Mouse (Mus musculus) colon, adult 2 months (tissue): ENCODE data around the gene Ndufa12. TPM values are rescaled to one million over a fixed set of nuclear protein-coding genes. Genes with fewer than 3 reads are reported as not detected.

ENCODE experiments used
- polyA plus RNA-seq: library from polyadenylated mRNA; depleted of rRNA; stranded (reverse); fragments of >200 nt; gene quantifications from 2 replicates; pipeline ENCODE4 v1.2.3, GENCODE M21; 2012; rRNA removed

Ndufa12 gene
- polyA plus RNA-seq, result 57.0 and 66.1 TPM in 2 replicates

DNA sequence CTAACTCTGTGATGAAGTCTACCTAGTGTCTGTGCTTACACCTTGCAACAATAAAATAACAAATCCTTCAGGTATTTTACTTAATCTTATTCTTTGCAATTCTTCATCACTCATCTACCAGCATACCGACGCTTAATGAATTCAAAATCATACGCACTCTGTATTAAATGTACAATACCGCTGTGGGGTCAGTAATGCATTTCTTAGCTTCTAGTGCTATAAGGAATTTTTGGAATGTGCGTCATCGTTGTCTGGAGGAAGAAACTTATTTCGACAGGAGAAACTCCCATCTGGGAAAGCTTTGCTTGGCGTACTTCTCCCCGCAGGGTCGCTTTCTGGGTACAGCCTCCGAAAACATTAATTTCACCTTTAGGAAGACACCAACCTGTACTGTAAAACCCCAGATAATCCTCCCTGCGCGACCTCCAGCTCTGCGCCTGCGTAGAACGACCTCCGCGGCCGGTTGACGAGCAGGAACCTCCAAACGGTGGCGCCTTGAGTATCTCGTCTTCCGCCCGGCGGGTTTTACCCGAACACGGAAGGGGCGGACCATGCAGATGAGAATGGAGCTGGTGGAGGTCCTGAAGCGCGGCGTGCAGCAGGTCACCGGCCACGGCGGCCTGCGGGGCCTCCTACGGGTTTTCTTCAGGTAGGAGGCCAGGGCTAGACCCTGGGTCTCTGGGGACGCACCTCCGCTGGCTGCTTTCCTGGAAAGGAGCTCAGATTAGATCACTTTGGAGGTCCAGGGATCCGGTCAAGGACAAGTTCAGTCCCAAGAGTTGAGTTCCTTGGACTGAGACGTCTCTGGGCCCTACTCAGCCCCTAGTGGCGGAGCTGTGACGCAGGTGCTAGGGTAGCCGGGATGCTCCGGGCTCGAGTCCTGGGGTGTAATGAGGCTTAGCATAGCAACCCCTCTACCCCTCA, at the start of gene Ndufa12:
Ndufa12 (plus strand) TSS at position 239 of the 924 bp plus-strand sequence.

Other genes starting within 250 kb of the Ndufa12 start
- 6.0 and 7.7 TPM in 2 replicates for gene Vezt, start 162.9 kb upstream of the Ndufa12 start, polyA plus RNA-seq
- gene Fgd6, start 162.7 kb upstream of the Ndufa12 start, polyA plus RNA-seq, result 3.4 and 3.5 TPM in 2 replicates
- gene Nr2c1, start 50.7 kb upstream of the Ndufa12 start, polyA plus RNA-seq, result 2.3 and 3.0 TPM in 2 replicates
- not detected in 2 replicates for gene Gm4792, start 100.0 kb downstream of the Ndufa12 start, polyA plus RNA-seq
- 39.4 and 42.3 TPM in 2 replicates for gene Tmcc3, start 113.2 kb downstream of the Ndufa12 start, polyA plus RNA-seq